Mouse (Mus musculus): ENCODE measurements around the gene Agrp. TPM values are rescaled to one million over a fixed set of nuclear protein-coding genes. Genes with fewer than 3 reads are reported as not detected.

Gene Agrp
- polyA plus RNA-seq, 1 experiment from 2014 or later: 1.1 TPM

- WGBS: 86% methylated on average over 1 of the region's 1 CpGs
Measured at GRCm38 (mm10) chr8:105626086-105626485, 11.1 kb downstream of the Agrp start.

GRCm38 (mm10) chr8:105624831-105625230 is 12.4 kb downstream of the Agrp start:
- 48% methylated on average over 1 of the region's 1 CpGs for WGBS
- no peak overlapping the region for H3K4me3 ChIP-seq (ENCODE audit: low read depth, low read length)
- H3K9me3 ChIP-seq (ENCODE audit: control insufficient read depth, low read length): no peaks in the 10 kb centered on the region
- H3K27me3 ChIP-seq (replicated peaks; ENCODE audit: control insufficient read depth, insufficient read depth, low read length): no peaks in the 10 kb centered on the region
- DNase-seq (ENCODE audit: low spot score) (no peak), ATAC-seq (replicated peaks; ENCODE audit: low FRiP score, low TSS enrichment, low read depth) (no peak)
- no peak overlapping the region for H3K27ac ChIP-seq (ENCODE audit: low read depth)
- H3K4me2 ChIP-seq (ENCODE audit: low read length): no peak overlapping the region
- no peak overlapping the region for H3K9ac ChIP-seq (ENCODE audit: low read length)
- H3K4me1 ChIP-seq (replicated peaks; ENCODE audit: control insufficient read depth, insufficient read depth, low read length): peaks cover 21% of the 10 kb centered on the region
- peaks cover 33% of the 10 kb centered on the region for H3K36me3 ChIP-seq (ENCODE audit: control insufficient read depth, insufficient read depth, low read length)

More at GRCm38 (mm10) chr8:105626086-105626485, 11.1 kb downstream of the Agrp start:
- no peak overlapping the region for H3K4me3 ChIP-seq (ENCODE audit: low read depth, low read length)
- H3K9me3 ChIP-seq (ENCODE audit: control insufficient read depth, low read length): no peaks in the 10 kb centered on the region
- no peak overlapping the region for H3K27ac ChIP-seq (ENCODE audit: low read depth)
- DNase-seq (ENCODE audit: low spot score) (no peak), ATAC-seq (replicated peaks; ENCODE audit: low FRiP score, low TSS enrichment, low read depth) (no peak)
- H3K4me2 ChIP-seq (ENCODE audit: low read length): no peak overlapping the region
- H3K36me3 ChIP-seq (ENCODE audit: control insufficient read depth, insufficient read depth, low read length): peaks cover 20% of the 10 kb centered on the region
- no peaks in the 10 kb centered on the region for H3K27me3 ChIP-seq (replicated peaks; ENCODE audit: control insufficient read depth, insufficient read depth, low read length)
- H3K4me1 ChIP-seq (replicated peaks; ENCODE audit: control insufficient read depth, insufficient read depth, low read length): peaks cover 21% of the 10 kb centered on the region
- no peak overlapping the region for H3K9ac ChIP-seq (ENCODE audit: low read length)

- DNase-seq (ENCODE audit: low spot score): no peak
Measured at GRCm38 (mm10) chr8:105624401-105624800, 12.8 kb downstream of the Agrp start.

GRCm38 (mm10) chr8:105623679-105624245 is 13.4 kb downstream of the Agrp start:
- WGBS: 52% methylated on average over 7 of the region's 7 CpGs
- Histone ChIP-seq H3K9me3 (ENCODE audit: control insufficient read depth, low read length) (no peaks in the 10 kb centered on the region), H3K27ac (ENCODE audit: low read depth) (no peak overlapping the region), H3K4me1 (replicated peaks; ENCODE audit: control insufficient read depth, insufficient read depth, low read length) (peaks cover 21% of the 10 kb centered on the region), H3K9ac (ENCODE audit: low read length) (no peak overlapping the region), H3K4me2 (ENCODE audit: low read length) (no peak overlapping the region), H3K36me3 (ENCODE audit: control insufficient read depth, insufficient read depth, low read length) (peaks cover 43% of the 10 kb centered on the region), H3K4me3 (ENCODE audit: low read depth, low read length) (no peak overlapping the region), H3K27me3 (replicated peaks; ENCODE audit: control insufficient read depth, insufficient read depth, low read length) (no peaks in the 10 kb centered on the region)
- no peak for DNase-seq (ENCODE audit: low spot score)
- no peak for ATAC-seq (replicated peaks; ENCODE audit: low FRiP score, low TSS enrichment, low read depth)

More at GRCm38 (mm10) chr8:105624401-105624800, 12.8 kb downstream of the Agrp start:
- H3K9me3 ChIP-seq (ENCODE audit: control insufficient read depth, low read length): no peaks in the 10 kb centered on the region
- H3K4me3 ChIP-seq (ENCODE audit: low read depth, low read length): no peak overlapping the region
- no peak overlapping the region for H3K4me2 ChIP-seq (ENCODE audit: low read length)
- no peaks in the 10 kb centered on the region for H3K27me3 ChIP-seq (replicated peaks; ENCODE audit: control insufficient read depth, insufficient read depth, low read length)
- H3K9ac ChIP-seq (ENCODE audit: low read length): no peak overlapping the region
- peaks cover 37% of the 10 kb centered on the region for H3K36me3 ChIP-seq (ENCODE audit: control insufficient read depth, insufficient read depth, low read length)
- peaks cover 21% of the 10 kb centered on the region for H3K4me1 ChIP-seq (replicated peaks; ENCODE audit: control insufficient read depth, insufficient read depth, low read length)
- 58% methylated on average over 3 of the region's 3 CpGs for WGBS
- no peak overlapping the region for H3K27ac ChIP-seq (ENCODE audit: low read depth)
- ATAC-seq (replicated peaks; ENCODE audit: low FRiP score, low TSS enrichment, low read depth): no peak

DNA sequence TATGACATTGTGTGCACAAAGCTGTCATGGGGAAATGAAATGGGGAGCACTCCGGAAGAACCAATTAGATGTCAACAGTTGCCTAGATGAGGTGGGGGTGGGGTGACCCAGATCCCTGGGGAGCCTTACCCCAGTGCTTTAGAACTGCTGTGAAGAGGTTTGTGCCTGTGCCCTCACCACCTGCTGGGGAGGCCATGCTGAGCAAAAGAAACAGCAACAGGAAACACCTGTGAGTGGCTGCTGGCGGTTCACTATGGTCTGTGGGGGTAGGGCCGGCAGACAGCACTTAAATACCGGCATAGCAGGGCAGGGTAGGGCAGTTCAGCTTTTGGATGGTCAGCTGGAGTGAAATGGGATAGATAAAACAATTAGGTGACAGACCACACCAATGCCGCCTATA is 14.1 kb downstream of the Agrp start:
- peak overlapping the region; percentile 22; the same call in 1 of the 2 replicates for H3K4me2 ChIP-seq (ENCODE audit: low read length)
- no peaks in the 10 kb centered on the region for H3K9me3 ChIP-seq (ENCODE audit: control insufficient read depth, low read length)
- DNase-seq (ENCODE audit: low spot score): no peak
- 35% methylated on average over 5 of the region's 5 CpGs for whole genome bisulfite sequencing
- peaks cover 50% of the 10 kb centered on the region for H3K36me3 ChIP-seq (ENCODE audit: control insufficient read depth, insufficient read depth, low read length)
- H3K9ac ChIP-seq (ENCODE audit: low read length): 0 out of 2 replicates have a peak overlapping the region, but pooled peaks have one; percentile 1
- H3K27me3 ChIP-seq (replicated peaks; ENCODE audit: control insufficient read depth, insufficient read depth, low read length): no peaks in the 10 kb centered on the region
- no peak overlapping the region for H3K4me3 ChIP-seq (ENCODE audit: low read depth, low read length)
- no peak for ATAC-seq (replicated peaks; ENCODE audit: low FRiP score, low TSS enrichment, low read depth)
- H3K4me1 ChIP-seq (replicated peaks; ENCODE audit: control insufficient read depth, insufficient read depth, low read length): peaks cover 21% of the 10 kb centered on the region
- H3K27ac ChIP-seq (ENCODE audit: low read depth): peak overlapping the region; percentile 38; the same call in 1 of the 2 replicates

DNA sequence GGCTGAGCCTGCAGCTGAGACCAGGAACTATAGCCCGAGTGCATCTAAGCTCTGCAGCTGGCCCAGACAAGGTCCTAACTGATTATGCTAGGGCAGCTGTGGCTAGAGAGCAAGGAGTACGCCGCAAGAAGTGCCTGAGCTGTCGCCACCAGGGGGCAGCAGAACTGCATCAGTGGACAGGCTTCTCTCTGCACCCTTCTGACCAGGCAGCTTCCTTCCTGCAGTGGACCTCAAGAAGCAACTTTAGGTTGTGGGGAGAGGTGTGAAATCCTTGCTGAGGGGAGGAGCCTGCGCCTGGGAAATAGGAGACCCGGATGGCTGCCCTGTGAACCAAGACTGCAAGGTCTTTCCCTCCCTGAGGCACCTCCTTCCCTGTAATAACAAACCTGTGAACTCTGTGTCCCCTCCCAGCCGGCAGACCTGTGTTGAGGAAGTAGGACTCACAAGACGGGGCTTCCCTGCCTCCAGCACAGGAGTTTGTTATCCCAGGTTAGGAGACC is 14.7 kb downstream of the Agrp start:
- H3K27me3 ChIP-seq (replicated peaks; ENCODE audit: control insufficient read depth, insufficient read depth, low read length): no peaks in the 10 kb centered on the region
- WGBS: 4% methylated on average over 8 of the region's 8 CpGs
- no peaks in the 10 kb centered on the region for H3K9me3 ChIP-seq (ENCODE audit: control insufficient read depth, low read length)
- H3K36me3 ChIP-seq (ENCODE audit: control insufficient read depth, insufficient read depth, low read length): peaks cover 56% of the 10 kb centered on the region
- peak; percentile 97 for DNase-seq (ENCODE audit: low spot score)
- H3K4me2 ChIP-seq (ENCODE audit: low read length): peak overlapping the region; percentile 22; the same call in 1 of the 2 replicates
- peaks cover 21% of the 10 kb centered on the region for H3K4me1 ChIP-seq (replicated peaks; ENCODE audit: control insufficient read depth, insufficient read depth, low read length)
- peak; percentile 89 for ATAC-seq (replicated peaks; ENCODE audit: low FRiP score, low TSS enrichment, low read depth)
- peak overlapping the region; percentile 64; the same call in 1 of the 2 replicates for H3K27ac ChIP-seq (ENCODE audit: low read depth)
- no peak overlapping the region for H3K9ac ChIP-seq (ENCODE audit: low read length)
- H3K4me3 ChIP-seq (ENCODE audit: low read depth, low read length): no peak overlapping the region

DNA sequence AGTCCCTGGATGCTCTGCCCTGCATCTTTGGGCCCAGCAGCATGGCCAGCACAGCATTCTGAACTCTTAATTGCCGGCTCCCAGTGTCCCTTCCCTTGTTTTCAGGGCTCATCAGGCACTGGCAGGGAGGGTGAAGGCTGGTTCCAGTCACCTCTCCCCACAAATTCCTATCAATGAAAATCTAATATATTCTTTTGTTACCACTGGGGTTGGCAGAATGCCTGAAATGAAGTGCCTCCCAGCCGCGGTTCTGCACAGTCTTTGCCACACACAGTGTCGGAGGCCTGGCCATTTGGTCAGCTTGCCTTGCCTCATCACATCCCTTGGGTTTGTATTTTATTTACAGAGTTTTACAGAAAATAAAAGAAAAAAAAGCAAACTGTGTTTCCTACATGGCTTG is 15.4 kb downstream of the Agrp start:
- Histone ChIP-seq H3K4me3 (ENCODE audit: low read depth, low read length) (no peak overlapping the region), H3K27me3 (replicated peaks; ENCODE audit: control insufficient read depth, insufficient read depth, low read length) (no peaks in the 10 kb centered on the region), H3K9ac (ENCODE audit: low read length) (no peak overlapping the region), H3K4me1 (replicated peaks; ENCODE audit: control insufficient read depth, insufficient read depth, low read length) (peaks cover 21% of the 10 kb centered on the region), H3K36me3 (ENCODE audit: control insufficient read depth, insufficient read depth, low read length) (peaks cover 62% of the 10 kb centered on the region), H3K9me3 (ENCODE audit: control insufficient read depth, low read length) (no peaks in the 10 kb centered on the region), H3K4me2 (ENCODE audit: low read length) (no peak overlapping the region), H3K27ac (ENCODE audit: low read depth) (peak overlapping the region; percentile 64; the same call in 1 of the 2 replicates)
- 79% methylated on average over 4 of the region's 4 CpGs for WGBS
- no peak for DNase-seq (ENCODE audit: low spot score)
- no peak for ATAC-seq (replicated peaks; ENCODE audit: low FRiP score, low TSS enrichment, low read depth)

- H3K36me3 ChIP-seq (ENCODE audit: control insufficient read depth, insufficient read depth, low read length): peaks cover 69% of the 10 kb centered on the region
- no peak for DNase-seq (ENCODE audit: low spot score)
- 91% methylated on average over 21 of the region's 21 CpGs for WGBS
Measured at GRCm38 (mm10) chr8:105620946-105621720, 16.1 kb downstream of the Agrp start.

More at GRCm38 (mm10) chr8:105620946-105621720, 16.1 kb downstream of the Agrp start:
- Histone ChIP-seq H3K27ac (ENCODE audit: low read depth) (no peak overlapping the region), H3K9me3 (ENCODE audit: control insufficient read depth, low read length) (no peaks in the 10 kb centered on the region), H3K4me2 (ENCODE audit: low read length) (no peak overlapping the region), H3K9ac (ENCODE audit: low read length) (no peak overlapping the region), H3K4me1 (replicated peaks; ENCODE audit: control insufficient read depth, insufficient read depth, low read length) (peaks cover 21% of the 10 kb centered on the region), H3K27me3 (replicated peaks; ENCODE audit: control insufficient read depth, insufficient read depth, low read length) (no peaks in the 10 kb centered on the region), H3K4me3 (ENCODE audit: low read depth, low read length) (no peak overlapping the region)
- ATAC-seq (replicated peaks; ENCODE audit: low FRiP score, low TSS enrichment, low read depth): no peak
